Mouse (Mus musculus): ENCODE data around the gene Pcnt.
A peak's percentile ranks its signal among the peaks of the same experiment; 100 is the strongest.

Pcnt gene

GRCm38 (mm10) chr10:76408520-76408919 lies 34.1 kb downstream of the Pcnt start:
- no peak for DNase-seq (ENCODE audit: low spot score in 2 of 2)

- no peak for DNase-seq (ENCODE audit: low spot score in 2 of 2)
Observed at GRCm38 (mm10) chr10:76392596-76392995, 50.0 kb downstream of the Pcnt start.

- DNase-seq (ENCODE audit: low spot score in 2 of 2): peak in 1 of 2 experiments; percentile 17
Observed at GRCm38 (mm10) chr10:76391786-76392185, 50.8 kb downstream of the Pcnt start.

GRCm38 (mm10) chr10:76391166-76391565 lies 51.4 kb downstream of the Pcnt start:
- no peak for DNase-seq (ENCODE audit: low spot score in 2 of 2)

DNA sequence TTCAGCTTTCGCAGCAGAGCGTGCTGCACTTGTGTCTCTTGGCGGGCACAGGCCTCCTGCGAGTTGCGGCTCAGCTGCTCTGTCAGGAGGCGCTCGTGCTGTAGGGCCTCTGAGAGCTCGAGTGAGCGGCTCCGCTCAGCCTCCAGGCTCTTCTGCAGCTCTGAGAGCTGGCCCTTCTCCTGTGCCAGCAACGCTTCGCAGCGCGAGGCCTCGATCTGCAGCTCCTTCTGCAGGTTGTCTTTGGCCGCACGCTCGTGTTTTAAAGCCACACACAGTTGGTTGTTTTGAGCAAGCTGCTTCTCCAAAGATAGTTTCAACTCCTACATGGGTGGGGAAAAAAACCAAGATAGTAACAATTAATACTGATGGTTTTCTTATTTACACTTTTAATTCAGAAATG lies 67.6 kb downstream of the Pcnt start:
- no peak for DNase-seq (ENCODE audit: low spot score in 2 of 2)

DNA sequence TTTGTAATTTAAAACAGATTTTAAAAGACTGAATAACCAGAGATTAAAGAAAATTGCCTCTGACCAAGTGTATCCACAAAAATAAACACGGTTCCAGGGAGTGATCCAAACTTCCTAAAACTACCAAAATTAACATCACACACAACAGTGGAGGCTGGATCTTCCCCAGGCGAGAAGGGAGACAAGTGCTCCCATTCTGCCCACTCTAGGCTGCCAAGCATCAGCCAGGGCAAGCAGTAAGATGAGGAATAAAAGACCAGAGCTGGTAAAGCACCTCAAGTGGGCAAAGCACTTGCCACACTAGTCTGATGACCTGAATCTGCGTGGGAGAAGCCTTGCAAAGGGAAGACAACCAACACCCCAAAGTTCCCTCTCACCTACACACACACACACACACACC lies 70.8 kb downstream of the Pcnt start:
- DNase-seq (ENCODE audit: low spot score in 2 of 2): no peak

DNA sequence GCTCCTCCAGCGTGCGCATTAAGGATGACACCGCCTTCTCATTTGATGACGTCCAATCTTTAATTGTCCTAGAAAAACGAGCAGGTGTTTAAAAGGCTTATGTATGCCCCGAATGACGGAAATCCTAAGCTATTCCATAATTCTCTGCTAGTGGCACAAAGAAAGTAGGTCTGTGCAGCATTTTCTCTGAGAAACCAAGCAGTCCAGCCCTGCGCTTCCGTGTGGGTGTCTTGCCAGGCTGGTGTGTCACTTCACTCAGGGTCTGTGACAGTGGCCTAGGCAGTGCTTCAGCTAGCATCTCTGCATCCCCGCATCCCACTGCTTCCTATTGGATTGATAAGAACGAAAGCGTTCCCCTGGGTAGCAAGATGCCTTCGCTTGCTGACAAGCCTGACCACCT lies 73.8 kb downstream of the Pcnt start:
- DNase-seq (ENCODE audit: low spot score in 2 of 2): no peak

- DNase-seq (ENCODE audit: low spot score in 2 of 2): no peak
Observed at GRCm38 (mm10) chr10:76363233-76363632, 79.4 kb downstream of the Pcnt start.

DNA sequence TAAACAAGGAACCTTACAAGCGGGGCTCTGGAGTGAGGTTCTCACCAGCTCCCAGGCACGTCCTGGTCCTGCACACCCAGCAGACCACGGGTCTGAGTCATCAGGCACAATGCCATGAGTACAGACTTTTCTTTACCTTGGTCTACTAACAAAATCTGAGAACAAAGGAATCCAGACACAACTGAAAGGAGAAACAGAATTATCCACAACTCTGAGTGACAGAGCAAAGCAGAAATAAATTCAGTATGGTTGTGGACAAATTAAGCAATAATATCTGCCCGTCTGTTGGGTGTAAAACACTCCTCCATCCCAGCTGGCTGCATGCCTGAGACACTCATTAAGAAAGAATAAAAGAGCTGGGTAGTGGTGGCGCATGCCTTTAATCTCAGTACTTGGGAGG lies 84.1 kb downstream of the Pcnt start:
- no peak for DNase-seq (ENCODE audit: low spot score in 2 of 2)

DNA sequence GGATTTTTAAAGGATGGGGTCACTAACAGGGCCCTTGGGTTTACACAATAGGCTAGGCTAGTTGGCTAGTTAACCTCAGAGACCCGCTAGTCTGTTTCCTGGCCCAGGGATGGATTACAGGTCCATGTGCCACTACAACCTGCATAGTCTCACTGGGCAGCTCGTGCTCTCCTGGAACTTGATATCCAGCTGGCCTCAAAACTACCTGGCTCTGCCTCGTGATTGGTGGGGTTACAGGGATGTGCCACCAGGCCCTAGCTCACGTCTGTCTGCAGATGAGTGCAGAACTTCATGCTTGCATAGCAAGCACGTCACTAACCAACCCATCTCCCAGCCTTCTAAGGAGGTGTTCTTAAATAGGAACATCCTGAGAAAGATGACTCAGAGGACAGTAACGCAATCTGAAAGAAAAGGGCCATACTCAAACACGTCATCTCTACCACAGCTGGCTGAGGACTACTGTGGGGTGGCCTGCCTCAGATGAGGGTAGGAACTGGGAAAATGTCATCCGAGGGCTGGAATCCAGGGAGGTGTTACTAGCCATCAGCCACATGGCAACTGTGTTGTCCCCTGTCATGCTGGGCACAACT lies 85.2 kb downstream of the Pcnt start:
- DNase-seq (ENCODE audit: low spot score in 2 of 2): no peak

DNA sequence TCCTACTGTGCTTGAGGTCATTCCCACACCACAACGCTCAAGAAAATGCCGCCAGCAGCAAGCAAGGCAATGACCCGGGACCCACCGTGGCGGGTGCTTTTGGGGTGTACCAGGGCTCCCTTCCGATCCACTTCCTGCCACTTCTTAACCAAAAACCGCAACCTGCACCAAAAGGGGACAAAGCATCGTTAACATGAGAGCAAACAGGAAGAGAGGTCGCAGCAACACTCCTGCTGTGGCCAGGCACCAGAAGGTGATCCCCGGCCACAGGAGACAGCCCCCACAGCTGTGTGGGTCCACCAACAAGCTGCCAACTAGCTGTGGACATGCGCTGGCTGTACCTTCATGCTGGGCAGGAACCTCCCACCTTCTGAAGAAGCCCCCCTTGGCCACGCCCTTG lies 87.6 kb downstream of the Pcnt start:
- DNase-seq (ENCODE audit: low spot score in 2 of 2): peak in 1 of 2 experiments; percentile 6

DNA sequence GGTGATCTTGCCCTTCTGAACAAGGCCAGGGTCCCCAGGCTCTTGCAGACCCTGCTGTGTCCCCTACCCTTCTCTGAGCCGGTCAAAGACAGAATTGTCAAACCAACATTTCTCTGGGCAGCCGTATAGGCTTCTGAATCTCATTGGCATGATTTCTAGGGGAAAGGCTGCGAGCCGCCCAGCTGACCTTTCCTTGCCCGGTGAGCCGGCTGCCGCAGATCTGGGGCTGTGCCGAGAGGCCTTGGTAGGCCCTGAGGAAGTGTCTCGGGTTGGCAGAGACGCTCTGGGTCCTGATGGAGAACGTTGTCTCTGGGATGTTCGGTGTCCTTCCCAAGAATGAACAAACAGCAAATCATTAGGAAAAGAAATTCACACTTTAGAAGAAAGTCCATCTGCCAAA lies 88.6 kb downstream of the Pcnt start:
- no peak for DNase-seq (ENCODE audit: low spot score in 2 of 2)

- DNase-seq (ENCODE audit: low spot score in 2 of 2): no peak
Observed at GRCm38 (mm10) chr10:76351953-76352352, 90.6 kb downstream of the Pcnt start.

DNA sequence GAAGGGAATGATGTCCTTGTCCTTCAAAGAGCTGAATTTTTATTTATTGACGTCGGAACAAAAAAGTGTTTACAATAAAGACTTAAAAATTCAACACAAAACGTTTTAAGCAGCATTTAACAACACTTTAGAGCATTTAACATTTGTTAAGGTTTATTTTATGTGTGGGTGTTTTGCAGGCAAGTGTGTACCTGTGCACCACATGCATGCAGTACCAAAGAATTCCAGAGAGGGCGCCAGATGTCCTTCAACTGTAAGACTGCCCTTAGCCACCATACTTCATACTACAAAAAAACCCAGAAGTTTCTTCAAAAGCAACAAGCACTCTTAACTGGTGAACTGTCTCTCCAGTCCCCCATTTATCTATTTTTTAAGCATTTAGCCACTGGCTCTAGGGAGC lies 96.0 kb downstream of the Pcnt start:
- peak; percentile 43 to 69 for DNase-seq (ENCODE audit: low spot score in 2 of 2)

GRCm38 (mm10) chr10:76346043-76346491 lies 96.5 kb downstream of the Pcnt start:
- DNase-seq (ENCODE audit: low spot score in 2 of 2): no peak

DNA sequence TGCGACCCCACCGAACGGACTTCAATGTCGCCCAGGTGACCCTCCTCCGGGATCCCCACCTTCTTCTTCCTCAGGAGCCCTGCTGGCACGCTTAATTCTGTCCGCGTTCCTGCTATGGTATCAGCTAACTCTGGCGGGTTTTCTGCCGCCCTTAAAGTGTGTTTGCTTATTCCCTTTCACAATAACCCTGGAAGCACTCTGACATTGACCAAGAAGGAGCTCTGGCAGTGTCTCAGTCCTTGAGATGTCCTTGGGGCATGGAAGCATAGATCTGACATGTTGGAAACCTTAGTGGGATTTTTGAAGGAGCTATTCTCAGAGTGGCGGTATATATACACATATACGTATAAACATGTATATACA lies 97.1 kb downstream of the Pcnt start:
- no peak for DNase-seq (ENCODE audit: low spot score in 2 of 2)

- DNase-seq (ENCODE audit: low spot score in 2 of 2): peak; percentile 88 to 92
Observed at GRCm38 (mm10) chr10:76344711-76345539, 97.7 kb downstream of the Pcnt start, which contains the start of gene Dip2a. Dip2a (minus strand) TSS chr10:76345291.

- DNase-seq (ENCODE audit: low spot score in 2 of 2): no peak
Observed at GRCm38 (mm10) chr10:76334350-76334749, 108.2 kb downstream of the Pcnt start.

- DNase-seq (ENCODE audit: low spot score in 2 of 2): no peak
Observed at GRCm38 (mm10) chr10:76332040-76332439, 110.5 kb downstream of the Pcnt start.

DNA sequence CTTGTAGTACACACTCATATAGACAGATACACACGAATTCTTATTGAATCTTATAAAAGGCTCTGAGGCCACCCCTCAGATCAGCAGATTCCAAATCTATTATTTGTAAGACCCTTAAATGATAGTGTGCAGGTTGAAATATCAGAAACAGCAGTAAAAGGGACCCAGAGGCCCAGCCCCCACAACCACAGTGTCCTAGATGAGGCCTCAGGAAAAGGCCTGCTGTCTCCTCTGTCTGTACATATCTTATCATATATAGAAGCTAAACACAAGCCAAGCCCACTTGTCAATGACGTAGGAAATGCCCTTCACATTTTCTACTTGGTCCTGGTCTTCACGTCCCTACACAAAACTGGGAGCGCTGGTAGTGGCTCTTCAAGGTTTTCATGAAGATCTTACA lies 113.5 kb downstream of the Pcnt start:
- no peak for DNase-seq (ENCODE audit: low spot score in 2 of 2)

GRCm38 (mm10) chr10:76328574-76328973 lies 114.0 kb downstream of the Pcnt start:
- no peak for DNase-seq (ENCODE audit: low spot score in 2 of 2)

DNA sequence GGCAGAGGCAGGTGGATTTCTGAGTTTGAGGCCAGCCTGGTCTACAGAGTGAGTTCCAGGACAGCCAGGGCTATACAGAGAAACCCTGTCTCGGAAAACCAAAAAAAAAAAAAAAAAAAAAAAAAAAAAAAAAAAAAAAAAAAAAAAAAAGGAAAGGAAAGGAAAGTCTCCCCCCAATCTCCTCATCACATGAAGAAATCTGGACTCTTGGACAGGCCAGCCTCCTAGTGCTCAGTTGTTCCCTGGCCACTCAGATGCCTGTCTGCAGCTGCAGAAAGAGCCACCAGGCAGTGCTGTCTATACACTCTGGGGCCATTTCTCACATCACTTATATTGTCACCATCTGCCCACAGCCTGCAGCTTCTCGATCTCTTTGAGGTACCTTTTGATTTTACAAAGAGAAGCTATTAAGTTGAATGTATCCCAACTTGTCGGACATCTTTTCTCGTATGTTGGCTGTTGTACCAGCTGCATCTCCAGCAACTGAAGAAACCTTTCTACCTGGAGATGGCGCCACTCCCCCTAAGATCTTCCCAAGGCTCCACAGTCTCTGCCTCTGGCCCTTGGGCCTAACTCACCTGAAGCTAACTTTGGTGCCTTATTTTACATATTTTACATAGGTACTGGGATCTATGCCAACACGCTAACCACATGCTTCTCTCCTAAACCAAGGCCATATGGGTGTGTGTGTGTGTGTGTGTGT lies 116.1 kb downstream of the Pcnt start:
- DNase-seq (ENCODE audit: low spot score in 2 of 2): peak in 1 of 2 experiments; percentile 24

DNA sequence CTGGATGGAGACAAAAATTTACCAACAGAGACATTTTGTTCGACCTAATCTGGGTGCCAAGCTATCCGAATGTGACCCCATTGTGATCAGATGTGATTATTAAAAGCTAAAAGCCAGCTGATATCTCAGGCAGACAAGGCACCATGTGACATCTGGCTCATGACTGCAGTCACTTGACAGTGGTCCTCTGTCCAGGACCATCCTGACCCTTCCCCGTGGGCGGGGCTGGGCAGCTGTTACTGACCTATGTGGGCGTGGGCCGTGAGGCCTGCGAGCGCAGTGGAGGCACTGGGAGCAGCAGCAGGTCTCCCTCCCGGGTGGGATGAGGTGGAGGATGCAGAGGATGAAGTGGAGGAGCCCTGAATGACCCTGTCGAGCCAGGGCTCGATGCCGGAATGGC lies 125.0 kb downstream of the Pcnt start:
- DNase-seq (ENCODE audit: low spot score in 2 of 2): no peak

All from spleen, postnatal 14 days (tissue).